Mouse (Mus musculus) kidney, adult 18-20 months (tissue): ENCODE data around the gene Btbd9.

Source experiments
- DNase-seq: peaks from one replicate; pipeline ENCODE4 v3.0.0; 2021

The Btbd9 gene

DNA sequence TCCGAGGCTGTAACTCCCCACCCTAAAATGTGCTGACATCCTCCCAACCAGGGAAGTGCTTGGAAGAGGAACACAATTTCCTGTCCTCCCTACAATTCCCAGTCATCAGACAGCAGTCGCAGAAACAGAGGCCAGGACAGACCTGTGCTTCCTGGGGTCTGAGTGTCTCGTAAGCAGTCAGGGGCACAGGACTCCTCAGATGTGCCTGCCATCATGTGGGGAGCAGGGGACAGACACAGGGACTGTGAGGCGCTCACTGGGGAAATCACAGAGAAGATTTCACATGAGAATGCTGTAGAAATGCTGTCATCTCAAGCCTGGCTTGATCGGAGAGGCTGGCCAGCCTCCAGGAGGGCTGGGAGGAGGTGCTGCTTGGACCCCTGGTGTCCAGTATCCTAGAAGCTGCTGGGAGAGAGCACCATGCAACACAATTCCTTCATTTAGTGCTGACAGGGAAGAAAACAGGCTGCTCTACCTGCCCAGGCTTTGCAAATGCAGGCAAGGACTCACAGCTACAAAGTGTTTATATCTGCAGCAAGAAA, 308.8 kb downstream of the Btbd9 start:
- DNase-seq, result no peak

DNA sequence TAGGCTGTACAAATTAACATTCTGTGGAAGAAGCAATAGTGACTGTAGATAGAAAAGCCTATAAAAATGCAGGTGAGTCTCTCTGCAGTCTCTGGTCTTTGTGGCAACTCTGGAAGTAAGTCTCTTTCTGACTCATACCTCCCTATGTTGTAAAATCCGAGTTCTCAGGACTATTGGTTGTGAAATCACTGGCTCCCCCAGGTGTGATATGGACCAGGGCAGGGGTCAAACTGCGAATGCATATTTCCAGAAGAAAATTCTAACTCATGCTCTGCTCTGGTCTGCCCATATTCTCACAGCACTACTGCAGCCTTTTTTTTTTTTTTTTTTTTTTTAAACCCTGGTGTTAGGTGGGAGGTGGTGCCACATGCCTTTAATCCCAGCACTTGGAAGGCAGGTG, 312.8 kb downstream of the Btbd9 start:
- no peak for DNase-seq

DNA sequence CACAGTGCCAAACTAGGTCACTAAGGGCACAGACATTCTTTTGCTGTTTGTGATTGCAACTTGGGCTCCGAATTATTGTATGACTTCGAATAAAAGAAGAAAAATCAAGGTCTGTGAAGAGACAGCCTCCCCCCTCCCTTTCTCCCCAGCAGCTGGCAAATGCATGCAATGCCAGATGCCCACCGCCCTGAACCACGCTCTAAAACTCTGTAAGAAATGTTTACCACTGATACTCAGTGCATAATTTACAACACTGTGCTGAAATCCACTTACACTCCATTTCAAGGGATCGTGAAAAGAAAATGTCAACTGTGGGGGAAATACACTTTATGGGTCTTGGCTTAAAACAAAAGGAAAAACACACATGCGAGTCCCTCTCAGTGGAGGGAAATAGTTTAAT, 313.3 kb downstream of the Btbd9 start:
- DNase-seq, result no peak

DNA sequence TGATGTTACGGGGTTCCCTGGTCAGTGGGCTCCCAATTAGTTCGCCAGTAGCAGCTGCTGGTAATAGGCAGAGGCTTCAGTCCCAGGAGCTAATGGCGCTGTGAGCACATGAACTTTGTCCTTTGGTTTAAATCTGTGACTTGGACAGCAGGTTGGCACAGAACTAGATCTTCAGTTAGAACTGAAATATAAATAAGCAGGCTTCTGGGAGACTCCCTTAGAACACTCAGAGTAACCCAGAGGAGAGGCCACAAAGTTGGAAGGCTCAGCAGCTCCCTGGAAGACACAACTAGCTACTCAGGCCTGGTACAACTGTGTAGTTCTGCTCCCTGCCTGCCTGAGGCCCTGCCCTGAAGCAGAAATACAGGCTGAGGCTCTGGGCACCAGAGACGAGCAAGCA, 313.8 kb downstream of the Btbd9 start:
- DNase-seq, result peak; percentile 39

DNA sequence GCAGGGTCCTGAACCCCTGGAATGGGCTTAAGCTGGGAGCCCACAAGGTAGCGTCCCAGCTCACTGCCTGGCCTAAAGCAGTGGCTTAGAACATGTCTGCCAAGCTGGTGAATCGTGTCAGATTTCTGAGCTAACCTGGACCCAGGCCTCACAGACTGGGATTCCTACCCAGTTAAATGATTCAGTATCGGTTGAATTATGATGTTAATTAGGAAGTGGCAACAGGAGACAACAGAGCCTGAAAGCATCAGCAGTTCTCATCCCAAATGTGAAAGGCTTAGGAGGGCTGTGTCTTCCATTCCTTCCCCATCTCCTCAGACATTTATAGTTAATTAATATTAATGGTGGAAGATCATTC, 314.3 kb downstream of the Btbd9 start:
- DNase-seq, result no peak

DNA sequence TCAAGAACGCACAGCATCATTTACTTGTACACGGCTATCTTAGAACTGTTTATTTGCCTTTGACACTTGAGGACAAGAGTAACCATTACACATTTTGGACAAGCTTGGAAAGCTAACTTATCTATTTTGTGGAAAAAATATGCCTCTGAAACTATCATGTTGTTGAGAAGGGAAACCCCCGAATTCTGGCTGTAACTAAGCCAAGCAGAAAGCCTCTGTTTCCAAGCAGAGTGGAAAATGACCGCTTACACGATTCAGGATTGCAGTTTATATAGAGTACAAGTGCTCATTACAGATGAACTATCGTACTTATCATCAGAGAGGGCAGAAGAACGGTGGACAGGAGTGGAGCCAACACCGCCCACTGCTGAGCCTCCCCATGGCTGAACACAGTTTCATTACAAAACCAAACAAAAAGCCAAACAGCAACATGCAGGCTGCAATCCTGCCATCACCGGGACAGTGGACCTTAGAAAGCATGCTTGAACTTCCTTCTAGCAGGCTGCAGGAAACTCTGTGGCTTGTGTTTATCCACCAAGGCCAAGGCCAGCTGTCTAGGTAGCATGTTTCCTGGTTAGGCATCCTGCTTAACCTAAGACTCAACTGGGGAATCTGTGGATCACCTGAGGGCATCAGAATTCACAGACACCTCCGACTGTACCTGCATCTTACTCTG, 314.8 kb downstream of the Btbd9 start:
- DNase-seq, result no peak

DNA sequence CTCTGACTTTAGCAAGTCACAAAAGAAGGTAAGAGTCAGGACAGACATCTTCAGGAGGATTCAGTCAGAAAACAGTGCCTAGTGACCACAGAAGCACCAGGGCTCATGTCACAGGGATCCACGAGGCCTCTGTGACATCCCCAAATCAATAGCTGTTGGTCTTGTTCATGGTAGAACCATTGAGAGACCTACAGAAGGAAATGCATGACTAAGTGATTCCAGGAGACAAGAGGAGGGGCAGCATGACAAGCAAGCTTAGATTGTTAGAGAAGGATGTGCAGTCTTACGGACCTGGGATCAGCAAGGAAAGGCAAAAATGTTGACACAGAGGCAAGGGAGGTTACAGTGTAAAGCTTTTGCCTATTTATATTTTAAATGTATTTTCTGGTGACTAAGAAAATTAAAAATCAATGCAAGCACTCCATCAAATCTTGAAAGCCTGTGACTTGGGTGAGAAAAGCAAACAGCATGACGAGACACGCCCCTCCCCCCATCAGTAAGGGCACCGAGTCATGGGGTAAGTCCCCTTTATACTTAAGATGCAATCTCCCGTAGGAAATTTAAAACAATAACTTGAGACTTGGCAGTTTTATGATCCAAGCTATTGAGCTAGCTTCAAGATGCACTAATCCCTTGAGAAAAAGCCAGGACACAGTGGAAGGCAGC, 315.5 kb downstream of the Btbd9 start:
- DNase-seq, result no peak

DNA sequence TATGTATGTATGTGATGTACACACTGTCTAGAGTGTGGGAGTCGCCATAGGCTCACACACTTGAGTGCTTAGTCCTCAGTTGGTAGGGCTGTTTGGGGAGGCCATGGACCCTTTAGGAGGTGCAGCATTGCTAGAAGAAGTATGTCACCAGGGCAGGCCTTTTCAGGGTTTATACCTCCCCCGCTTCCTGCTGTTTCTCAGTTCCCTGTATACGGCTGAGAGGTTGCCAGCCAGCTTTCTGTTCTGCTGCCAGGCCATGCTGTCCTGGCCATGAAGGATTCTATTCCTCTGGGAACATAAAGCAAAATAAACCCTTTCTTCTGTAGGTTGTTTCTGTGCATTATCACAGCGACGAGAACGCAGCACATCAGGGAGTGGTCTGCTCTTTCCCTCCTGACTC, 316.4 kb downstream of the Btbd9 start:
- DNase-seq, result no peak

DNA sequence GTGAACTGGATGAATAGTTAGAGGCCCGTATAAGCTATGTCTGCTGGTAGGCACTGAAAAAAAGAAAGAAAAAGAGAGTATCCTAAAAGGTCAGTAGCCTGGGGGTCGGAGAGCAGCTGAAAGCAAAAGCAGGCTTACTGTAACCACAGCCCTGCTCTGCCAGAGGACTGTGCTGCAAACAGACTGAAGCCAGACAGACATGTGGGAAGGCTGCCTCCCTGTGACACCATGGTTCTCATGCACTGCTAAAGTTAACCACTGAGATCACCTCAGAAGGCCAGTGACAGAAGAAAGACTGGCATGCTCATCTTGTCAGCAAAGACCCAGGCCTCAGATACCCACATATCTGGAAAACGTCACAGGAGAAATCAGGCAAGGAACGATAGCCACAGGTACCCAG, 317.8 kb downstream of the Btbd9 start:
- no peak for DNase-seq

DNA sequence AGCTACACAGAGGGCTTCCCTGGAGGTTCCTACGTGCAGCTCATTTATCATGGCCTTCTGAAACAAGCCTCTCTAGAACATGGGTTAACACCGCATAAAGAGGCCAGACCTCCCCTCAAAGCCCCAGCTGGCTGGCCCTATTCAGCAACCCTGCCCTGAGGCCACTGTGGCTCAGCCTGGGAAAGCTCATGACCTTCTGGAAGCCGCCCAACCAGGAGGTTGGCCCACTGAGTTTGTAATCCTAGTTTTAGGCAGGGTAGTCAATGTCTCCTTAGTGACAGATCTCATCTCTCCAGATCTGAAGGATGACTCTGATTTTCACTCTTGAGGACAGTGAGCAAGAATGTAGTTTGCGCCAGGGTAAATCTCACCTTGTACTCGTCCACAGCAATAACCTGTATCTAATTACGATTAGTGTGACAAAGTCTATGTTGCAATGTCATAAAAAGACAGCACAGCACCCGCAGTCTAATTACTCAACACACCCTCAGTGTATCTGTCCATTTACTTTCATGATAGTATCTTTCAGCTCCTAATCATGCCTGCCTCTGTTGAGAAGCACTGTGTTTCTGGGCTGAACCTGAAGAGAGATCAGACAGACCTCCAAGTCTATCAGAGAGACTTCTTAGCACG, 320.2 kb downstream of the Btbd9 start:
- DNase-seq, result no peak

DNA sequence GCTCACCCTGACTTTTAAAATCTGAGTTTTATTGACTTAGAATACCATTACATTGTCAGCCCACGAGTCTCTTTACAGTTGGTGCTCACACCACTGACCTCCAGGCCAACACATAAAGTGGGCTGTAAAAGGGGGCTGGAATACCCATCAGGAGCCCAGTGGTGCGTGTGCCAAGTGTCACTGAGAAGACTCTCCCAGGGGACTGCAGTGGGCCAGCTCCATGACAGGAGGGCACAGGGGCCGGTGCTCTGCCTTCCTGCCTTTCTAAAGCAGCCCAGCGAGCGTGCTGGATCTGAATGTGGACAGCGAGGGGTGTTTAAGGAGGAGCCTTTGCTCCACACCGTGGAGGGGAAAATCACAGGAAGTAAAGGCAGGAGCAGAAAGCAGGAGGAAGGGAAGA, 322.4 kb downstream of the Btbd9 start:
- no peak for DNase-seq

DNA sequence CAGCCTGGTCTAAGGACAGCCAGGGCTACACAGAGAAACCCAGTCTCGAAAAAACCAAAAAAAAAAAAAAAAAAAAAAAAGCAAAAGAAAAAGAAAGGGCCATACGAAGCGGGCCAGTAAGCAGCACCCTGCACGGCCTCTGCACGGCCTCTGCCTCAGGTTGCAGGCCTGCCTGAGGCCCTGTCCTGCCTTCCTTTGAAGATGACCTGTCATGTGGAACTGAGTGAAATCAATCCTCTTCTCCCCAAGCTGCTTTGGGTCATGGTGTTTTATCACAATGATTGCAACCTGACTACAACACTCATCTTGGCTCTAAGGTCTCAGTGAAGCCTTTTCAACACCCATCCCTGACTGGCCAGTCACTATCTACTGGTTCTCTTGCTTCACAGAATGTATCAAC, 323.3 kb downstream of the Btbd9 start:
- DNase-seq, result no peak

DNA sequence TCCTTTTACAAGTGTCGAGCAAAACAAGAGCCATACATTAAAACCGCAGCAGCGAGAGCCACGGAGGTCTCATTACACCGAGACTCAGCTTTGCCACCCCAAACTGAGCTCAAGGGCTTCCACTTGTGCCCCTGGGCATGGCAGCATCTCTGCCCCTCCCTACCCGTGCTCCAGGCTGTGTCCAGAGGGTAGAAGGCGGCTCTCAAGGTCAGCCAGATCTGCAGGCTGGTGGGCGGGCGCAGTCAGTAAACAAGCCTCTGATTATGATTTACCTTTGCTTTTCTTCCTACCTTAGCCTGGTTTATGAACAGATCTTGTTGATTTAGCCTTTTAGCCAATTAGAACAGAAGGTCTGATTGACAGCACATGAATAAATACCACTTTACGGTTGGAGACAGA, 331.0 kb downstream of the Btbd9 start:
- no peak for DNase-seq

DNA sequence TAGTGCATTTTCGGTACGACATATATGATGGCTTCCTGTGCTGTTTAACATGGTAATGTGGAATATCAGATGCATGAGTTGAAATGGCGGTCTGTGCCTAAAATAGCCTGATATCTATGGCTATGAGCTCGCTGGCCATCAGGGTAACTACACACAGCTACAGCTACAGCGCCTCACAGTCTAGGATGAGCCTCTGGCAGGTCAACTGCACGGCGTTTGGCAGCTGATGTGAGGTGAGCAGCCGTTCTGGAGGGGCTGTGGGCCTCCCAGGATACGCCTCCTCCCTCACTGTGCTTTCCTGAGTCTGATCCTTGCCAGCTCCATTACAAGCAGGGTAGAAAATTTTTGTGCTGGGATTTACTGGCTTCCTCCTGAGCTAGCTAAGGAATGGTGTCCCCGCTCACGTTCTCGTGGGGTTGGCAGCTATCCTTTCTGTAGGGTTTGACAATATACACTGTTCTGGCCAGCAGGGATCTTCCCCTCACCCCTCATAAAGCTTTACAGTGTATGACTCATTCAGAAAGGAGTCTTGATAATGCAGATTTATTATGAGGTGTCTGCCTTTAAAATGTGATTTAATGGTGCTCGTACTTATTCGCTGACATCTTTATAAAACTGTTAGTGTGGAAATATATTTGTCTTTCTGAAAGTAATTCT, 331.5 kb downstream of the Btbd9 start:
- no peak for DNase-seq

DNA sequence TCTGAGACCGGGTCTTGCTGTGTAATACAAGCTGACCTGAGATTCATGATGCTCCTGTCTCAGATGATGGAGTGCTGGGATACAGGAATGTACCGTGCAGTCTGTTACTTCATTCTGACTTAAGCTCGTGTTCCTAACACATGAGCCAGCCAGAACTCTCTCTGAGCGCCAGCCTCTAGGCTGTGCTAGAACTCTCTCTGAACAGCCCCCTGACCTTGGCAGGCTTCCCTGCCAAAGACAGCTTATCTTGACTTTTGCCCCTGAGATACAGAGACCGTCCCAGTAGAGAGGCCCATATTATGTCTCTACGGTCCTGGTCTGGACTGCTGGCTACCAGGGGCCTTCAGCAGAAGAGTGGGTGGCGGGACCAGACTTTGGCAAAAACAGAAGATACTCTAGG, 332.7 kb downstream of the Btbd9 start:
- DNase-seq, result no peak

DNA sequence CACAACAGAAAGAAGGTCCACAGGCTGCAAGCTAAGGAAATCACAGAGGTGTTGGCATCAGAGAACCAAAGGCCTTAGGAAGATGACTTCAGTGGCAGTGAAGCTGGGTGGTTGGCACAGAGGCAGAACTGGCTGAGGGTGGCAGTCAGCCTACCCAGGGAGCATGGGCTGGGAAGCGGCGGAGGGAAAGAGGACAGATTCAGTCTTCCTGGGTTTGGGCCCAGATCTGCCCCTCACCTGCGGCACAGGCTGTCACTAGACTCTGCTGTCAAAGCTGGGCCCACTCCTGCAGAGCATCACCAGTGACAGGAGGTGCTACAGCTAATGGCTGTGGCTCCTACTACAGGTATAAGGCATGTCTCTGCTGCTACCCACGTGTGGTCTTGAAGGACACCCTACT, 333.6 kb downstream of the Btbd9 start:
- no peak for DNase-seq

DNA sequence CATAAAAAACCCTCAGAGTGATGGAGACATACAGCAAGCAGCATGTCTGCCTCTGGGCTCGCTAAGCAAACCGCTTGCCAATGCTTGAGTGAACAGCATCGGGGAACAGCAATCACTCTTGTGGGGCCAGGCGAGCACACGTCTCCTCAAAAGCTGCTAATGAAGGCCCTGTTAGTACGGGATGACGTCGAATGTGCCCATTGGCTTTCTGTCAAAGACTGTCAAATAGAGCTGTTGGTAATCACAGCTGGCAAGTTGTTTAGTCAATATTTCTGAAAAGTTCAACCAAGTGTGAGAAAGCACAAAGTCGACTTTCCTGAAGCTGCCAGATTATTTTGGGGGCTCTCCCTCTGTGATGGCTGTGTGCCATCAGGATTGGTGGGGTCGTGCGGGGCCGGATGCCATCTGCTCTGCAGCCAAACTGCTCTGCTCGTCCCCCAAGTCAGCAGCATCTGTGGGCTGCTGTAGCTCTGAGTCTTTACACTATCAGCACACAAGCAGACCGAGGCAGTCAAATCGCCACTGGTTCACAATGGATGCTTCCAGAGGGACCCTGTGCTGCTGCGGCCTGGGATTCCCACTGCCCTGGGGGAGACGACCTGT, 334.5 kb downstream of the Btbd9 start:
- DNase-seq, result no peak

DNA sequence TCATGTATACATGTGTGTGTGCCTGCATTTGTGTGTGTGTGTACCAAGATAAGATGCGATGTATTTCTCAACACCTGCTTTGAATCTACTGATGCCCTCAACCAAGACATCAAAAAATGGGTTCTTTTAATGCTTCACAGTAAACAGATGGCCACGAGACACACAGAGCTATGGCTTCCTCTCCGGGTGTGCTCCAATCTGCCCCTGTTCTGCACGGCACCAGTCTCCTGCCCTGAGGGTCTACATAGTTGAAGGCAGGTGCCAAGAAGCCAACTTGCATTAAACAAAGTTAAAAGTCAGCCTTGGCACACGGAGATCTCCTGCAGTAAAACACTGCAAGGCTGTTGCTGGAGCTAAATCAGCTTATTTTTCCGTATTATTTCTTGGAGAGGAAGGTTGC, 335.2 kb downstream of the Btbd9 start:
- no peak for DNase-seq

DNA sequence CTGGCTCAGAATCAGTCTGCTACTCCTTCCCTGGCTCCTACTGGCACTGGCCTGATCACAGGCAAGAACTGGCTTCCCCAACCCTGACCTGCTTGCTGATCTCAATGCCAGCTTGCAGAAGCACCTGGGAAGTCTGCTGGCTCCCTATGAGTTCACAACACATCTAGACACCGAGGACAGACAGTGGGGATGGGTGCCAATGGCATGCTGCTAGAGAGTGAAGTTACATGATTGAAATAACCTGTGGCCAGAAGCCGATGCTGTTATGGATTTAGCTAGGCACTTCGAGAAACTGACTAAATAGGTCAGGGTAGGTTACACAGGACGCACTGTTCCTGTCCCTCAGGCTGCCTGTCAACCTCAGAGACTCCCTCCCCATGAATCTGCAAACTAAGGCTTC, 335.6 kb downstream of the Btbd9 start:
- DNase-seq, result no peak

DNA sequence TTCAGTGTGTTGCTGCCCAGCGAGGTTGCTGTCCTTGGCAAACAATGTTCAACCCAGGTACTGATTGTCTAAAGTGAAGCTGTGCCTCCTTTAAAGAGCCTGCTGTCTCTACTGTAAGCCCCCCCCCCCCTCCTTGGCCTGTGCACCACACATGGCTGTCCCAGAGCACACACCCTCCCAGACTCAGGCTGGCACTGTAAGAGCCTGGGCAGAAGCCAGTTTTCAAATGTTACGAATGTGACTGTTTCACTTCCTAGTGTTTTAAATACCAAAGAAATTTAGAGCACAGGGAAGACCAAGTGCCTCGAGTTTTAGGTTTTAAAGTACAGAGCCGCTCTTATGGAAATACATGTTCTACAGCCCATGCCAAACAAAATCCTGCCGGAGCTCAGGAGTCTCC, 336.8 kb downstream of the Btbd9 start:
- no peak for DNase-seq

DNA sequence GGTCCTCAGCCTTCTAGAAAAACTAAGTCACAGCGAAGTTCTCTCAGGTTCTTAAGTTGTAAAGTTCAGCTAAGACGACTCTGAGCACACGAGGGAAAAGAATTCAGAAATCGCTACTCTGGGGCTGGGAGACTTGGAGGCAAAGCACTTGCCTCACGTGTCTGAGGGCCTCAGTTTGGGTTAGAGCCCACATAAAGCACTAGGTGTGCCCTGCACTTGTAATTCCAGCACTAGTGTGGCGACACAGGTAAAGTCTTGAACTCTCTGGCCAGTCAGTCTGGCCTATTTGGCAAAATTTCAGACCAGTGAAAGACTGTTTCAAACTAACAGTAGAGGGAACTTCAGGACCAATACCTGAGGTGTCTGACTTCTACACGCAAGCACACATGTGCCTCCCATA, 338.7 kb downstream of the Btbd9 start:
- no peak for DNase-seq

DNA sequence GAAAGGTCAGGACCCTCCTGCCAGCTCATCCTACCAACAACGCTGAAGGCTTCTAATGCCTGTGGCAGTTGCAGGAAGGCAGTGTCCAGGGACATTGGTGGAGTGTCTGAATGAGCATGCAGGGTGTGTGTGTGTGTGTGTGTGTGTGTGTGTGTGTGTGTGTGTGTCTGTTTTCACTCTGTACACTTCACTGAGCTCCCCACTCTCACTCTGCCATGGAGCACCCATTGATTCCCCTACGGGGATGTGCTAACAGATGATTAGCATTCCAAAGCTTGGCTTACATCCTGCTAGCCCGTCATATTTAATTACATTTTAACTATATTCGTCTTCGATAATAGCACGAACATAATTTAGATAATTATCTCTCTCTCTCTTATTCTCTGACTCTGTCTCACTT, 339.7 kb downstream of the Btbd9 start:
- DNase-seq, result no peak

DNA sequence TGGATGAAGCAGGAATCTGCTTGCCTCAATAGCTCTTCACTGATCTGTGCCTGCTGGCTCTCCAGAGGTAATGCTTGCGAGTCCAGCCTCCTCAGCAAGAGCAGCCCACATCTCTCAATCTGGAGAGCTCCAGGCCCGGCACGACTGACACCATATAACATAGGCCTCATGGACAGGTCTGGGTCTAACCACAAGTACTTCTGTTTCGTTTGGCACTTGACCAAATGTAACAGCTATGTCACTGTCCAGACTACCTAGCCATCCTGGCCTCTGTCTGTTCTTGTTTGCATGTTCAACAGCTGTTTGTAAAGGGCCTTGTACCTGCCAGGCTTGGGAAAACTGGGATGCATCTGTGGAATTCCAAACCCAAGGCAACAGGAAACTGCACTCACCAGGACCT, 340.9 kb downstream of the Btbd9 start:
- DNase-seq, result no peak

DNA sequence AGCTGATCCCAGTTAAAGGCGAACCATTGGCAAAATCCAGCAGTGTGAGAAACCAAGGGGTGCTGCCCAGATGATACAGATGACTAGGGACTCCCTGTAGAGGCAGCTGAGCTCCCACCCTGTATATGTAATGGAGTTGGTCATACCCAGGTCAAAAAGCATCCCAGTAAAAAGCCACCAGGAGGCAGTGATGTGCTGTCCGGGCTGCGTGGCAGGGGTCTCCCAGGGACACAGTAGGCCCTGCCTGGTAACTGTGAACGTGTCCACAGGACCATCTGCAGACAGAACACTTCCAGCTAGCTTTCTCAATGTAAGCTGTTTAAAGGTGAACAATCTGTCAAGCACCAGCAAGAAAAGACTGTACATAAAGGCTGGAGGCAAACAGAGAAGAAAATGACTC, 343.6 kb downstream of the Btbd9 start:
- no peak for DNase-seq
